27 mouse cellular contexts compared by ENCODE assay signal in the genomic region with DNA sequence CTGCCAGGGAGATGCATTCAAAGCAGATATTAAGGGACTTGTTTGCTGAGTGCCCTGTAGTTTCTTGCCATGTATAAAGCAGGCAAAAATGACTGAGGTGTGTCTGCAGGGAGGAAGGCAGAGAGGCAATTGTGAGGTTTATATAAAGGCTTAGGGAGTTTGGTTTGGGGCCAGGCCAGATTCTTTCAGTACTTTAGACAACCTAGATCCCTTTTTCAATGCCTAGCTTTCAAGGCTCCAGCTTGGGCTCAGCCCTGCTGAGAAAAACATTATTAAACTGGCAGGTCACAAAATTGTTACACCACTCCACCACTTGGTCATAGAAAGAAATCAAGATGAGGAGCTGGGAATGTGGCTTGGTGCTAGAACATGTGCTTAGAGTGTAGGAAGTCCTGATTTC. TPM values are rescaled to one million over a fixed set of nuclear protein-coding genes. Genes with fewer than 3 reads are reported as not detected.
A peak's percentile ranks its signal among the peaks of the same experiment; 100 is the strongest.
DNase-seq lines count a peak whose midpoint lies in the region; ATAC-seq lines count a peak whose summit lies in the region.
"Had no signal": no experiment of that assay in that cellular context is flagged by ENCODE, and none has a peak within 500 bp of the region (broad histone marks: within the 10 kb centered on the region; RNA-seq: fewer than 3 reads in every experiment).

No protein-coding gene starts in this region.

- no peak overlapping the region for H3K27ac ChIP-seq in embryonic facial prominence, embryonic 14.5 days (replicated peaks; ENCODE audit: low read depth, low read length)
- H3K27ac ChIP-seq in embryonic facial prominence, embryonic 10.5 days (replicated peaks), result no peak overlapping the region
- H3K27ac ChIP-seq in lung, embryonic 15.5 days, result peak overlapping the region; percentile 53
- H3K27ac ChIP-seq in stomach, embryonic 16.5 days (ENCODE audit: low read length), result peak overlapping the region; percentile 66; the same call in 1 of the 2 replicates
- H3K27ac ChIP-seq: embryonic facial prominence, embryonic 12.5 days; forebrain, embryonic 12.5 days; forebrain, embryonic 15.5 days; heart, embryonic 15.5 days; hindbrain, embryonic 10.5 days; hindbrain, embryonic 13.5 days had no signal

- no peak overlapping the region for H3K9ac ChIP-seq in embryonic facial prominence, embryonic 14.5 days (ENCODE audit: low read depth, low read length)
- no peak overlapping the region for H3K9ac ChIP-seq in lung, embryonic 15.5 days
- H3K9ac ChIP-seq in stomach, embryonic 16.5 days (ENCODE audit: low read length), result no peak overlapping the region
- H3K9ac ChIP-seq: embryonic facial prominence, embryonic 12.5 days; forebrain, embryonic 12.5 days; forebrain, embryonic 15.5 days; heart, embryonic 12.5 days; heart, embryonic 15.5 days; hindbrain, embryonic 13.5 days had no signal

- H3K4me3 ChIP-seq in embryonic facial prominence, embryonic 14.5 days (ENCODE audit: low read depth, low read length), result no peak overlapping the region
- H3K4me3 ChIP-seq in embryonic facial prominence, embryonic 10.5 days, result no peak overlapping the region
- no peak overlapping the region for H3K4me3 ChIP-seq in lung, embryonic 15.5 days
- H3K4me3 ChIP-seq in stomach, embryonic 16.5 days (replicated peaks; ENCODE audit: low read length), result no peak overlapping the region
- H3K4me3 ChIP-seq: embryonic facial prominence, embryonic 12.5 days; erythroblast, embryonic 14.5 days; forebrain, embryonic 12.5 days; forebrain, embryonic 15.5 days; heart, embryonic 12.5 days; heart, embryonic 15.5 days; hindbrain, embryonic 10.5 days; hindbrain, embryonic 13.5 days had no signal

- no peaks in the 10 kb centered on the region for H3K36me3 ChIP-seq in embryonic facial prominence, embryonic 14.5 days (ENCODE audit: control insufficient read depth, insufficient read depth, low read length)
- H3K36me3 ChIP-seq in embryonic facial prominence, embryonic 10.5 days (replicated peaks), result no peaks in the 10 kb centered on the region
- H3K36me3 ChIP-seq in lung, embryonic 15.5 days, result no peaks in the 10 kb centered on the region
- no peaks in the 10 kb centered on the region for H3K36me3 ChIP-seq in stomach, embryonic 16.5 days (ENCODE audit: control insufficient read depth, insufficient read depth, low read length)
- H3K36me3 ChIP-seq: embryonic facial prominence, embryonic 12.5 days; forebrain, embryonic 12.5 days; forebrain, embryonic 15.5 days; heart, embryonic 12.5 days; heart, embryonic 15.5 days; hindbrain, embryonic 10.5 days; hindbrain, embryonic 13.5 days had no signal

- H3K27me3 ChIP-seq in embryonic facial prominence, embryonic 14.5 days (replicated peaks; ENCODE audit: control insufficient read depth, insufficient read depth, low read length), result no peaks in the 10 kb centered on the region
- no peaks in the 10 kb centered on the region for H3K27me3 ChIP-seq in embryonic facial prominence, embryonic 10.5 days (replicated peaks; ENCODE audit: low read depth, poor library complexity, severe bottlenecking)
- no peaks in the 10 kb centered on the region for H3K27me3 ChIP-seq in lung, embryonic 15.5 days
- no peaks in the 10 kb centered on the region for H3K27me3 ChIP-seq in stomach, embryonic 16.5 days (ENCODE audit: control insufficient read depth, insufficient read depth, low read length)
- H3K27me3 ChIP-seq: embryonic facial prominence, embryonic 12.5 days; forebrain, embryonic 12.5 days; forebrain, embryonic 15.5 days; heart, embryonic 12.5 days; heart, embryonic 15.5 days; hindbrain, embryonic 13.5 days had no signal

- peak; percentile 44 for ATAC-seq in embryonic facial prominence, embryonic 14.5 days (ENCODE audit: low read depth)
- ATAC-seq in lung, embryonic 15.5 days (ENCODE audit: borderline replicate concordance, extremely low read depth, low FRiP score, low TSS enrichment), result peak; percentile 19; the same call in 1 of the 2 replicates
- peak; percentile 58; the same call in 1 of the 2 replicates for ATAC-seq in stomach, embryonic 16.5 days (ENCODE audit: insufficient read depth, low FRiP score)
- ATAC-seq: activated CD4-positive, CD25-positive, alpha-beta regulatory T cell, adult 4 months; forebrain, embryonic 15.5 days had no signal

- 0 out of 2 replicates have a peak, but pooled peaks cover 4% of the 10 kb centered on the region for H3K9me3 ChIP-seq in embryonic facial prominence, embryonic 14.5 days (ENCODE audit: control insufficient read depth, low read length)
- H3K9me3 ChIP-seq in embryonic facial prominence, embryonic 10.5 days, result 0 out of 2 replicates have a peak, but pooled peaks cover 9% of the 10 kb centered on the region
- H3K9me3 ChIP-seq in lung, embryonic 15.5 days, result peaks cover 3% of the 10 kb centered on the region; the same call in 1 of the 2 replicates
- peaks cover 5% of the 10 kb centered on the region; the same call in 1 of the 2 replicates for H3K9me3 ChIP-seq in stomach, embryonic 16.5 days (replicated peaks; ENCODE audit: control insufficient read depth, low read length)
- H3K9me3 ChIP-seq: forebrain, embryonic 15.5 days; heart, embryonic 15.5 days had no signal

- no peak overlapping the region for H3K4me2 ChIP-seq in embryonic facial prominence, embryonic 14.5 days (ENCODE audit: low read depth, low read length)
- no peak overlapping the region for H3K4me2 ChIP-seq in lung, embryonic 15.5 days
- no peak overlapping the region for H3K4me2 ChIP-seq in stomach, embryonic 16.5 days (ENCODE audit: low read depth, low read length)
- H3K4me2 ChIP-seq: embryonic facial prominence, embryonic 12.5 days; forebrain, embryonic 12.5 days; forebrain, embryonic 15.5 days; heart, embryonic 12.5 days; heart, embryonic 15.5 days; hindbrain, embryonic 13.5 days had no signal

- no peaks in the 10 kb centered on the region for H3K4me1 ChIP-seq in embryonic facial prominence, embryonic 14.5 days (ENCODE audit: control insufficient read depth, insufficient read depth, low read length)
- H3K4me1 ChIP-seq in embryonic facial prominence, embryonic 10.5 days, result peaks cover under 1% of the 10 kb centered on the region
- H3K4me1 ChIP-seq in lung, embryonic 15.5 days, result no peaks in the 10 kb centered on the region
- no peaks in the 10 kb centered on the region for H3K4me1 ChIP-seq in stomach, embryonic 16.5 days (ENCODE audit: control insufficient read depth, insufficient read depth, low read length)
- H3K4me1 ChIP-seq: forebrain, embryonic 12.5 days; forebrain, embryonic 15.5 days; heart, embryonic 12.5 days; heart, embryonic 15.5 days; hindbrain, embryonic 10.5 days; hindbrain, embryonic 13.5 days had no signal

- DNase-seq in embryonic facial prominence, embryonic 14.5 days (ENCODE audit: low spot score), result peak; percentile 49
- no peak for DNase-seq in embryonic facial prominence, embryonic 10.5 days (ENCODE audit: low spot score)
- no peak for DNase-seq in lung, postnatal 10 days
- peak; percentile 59 for DNase-seq in lung, postnatal 25 days (ENCODE audit: low spot score)
- DNase-seq in cerebellum, adult 9-11 months, result no peak
- no peak for DNase-seq in natural killer cell, adult 2 months (ENCODE audit: low spot score in 2 of 2)
- DNase-seq: adrenal gland, adult 8-10 months; adrenal gland, postnatal 25 days; cerebellum, adult 11-12 months; cerebellum, adult 8-10 months; cerebellum, postnatal 14 days; gastrocnemius, postnatal 25 days; heart, adult 18-20 months; heart, postnatal 10 days; heart, postnatal 36 days had no signal

RNA-seq across cellular contexts. Expression of gene Cyp2f2, which starts 9.4 kb away (rescaled TPM):
- polyA plus RNA-seq in embryonic facial prominence, embryonic 14.5 days (2014; fragmentation: Nextera tagmentation; extraction: Ambion mirVana), result 34.6 and 64.4 TPM in 2 replicates
- polyA plus RNA-seq in embryonic facial prominence, embryonic 10.5 days (2016; fragmentation: Nextera tagmentation; extraction: Ambion mirVana), result not detected in 2 replicates
- 42.3 and 50.3 TPM in 2 replicates for polyA plus RNA-seq in lung, embryonic 15.5 days (2015; fragmentation: Nextera tagmentation; extraction: Ambion mirVana)
- 137 and 195 TPM in 2 replicates for polyA plus RNA-seq in stomach, embryonic 16.5 days (2015; fragmentation: Nextera tagmentation; extraction: Ambion mirVana)
- polyA plus RNA-seq: activated CD4-positive, CD25-positive, alpha-beta regulatory T cell, adult 4 months; brain, embryonic 14.5 days; erythroblast, embryonic 14.5 days; forebrain, embryonic 12.5 days; forebrain, embryonic 15.5 days; heart, embryonic 12.5 days; hindbrain, embryonic 10.5 days had no signal

RNA-seq across cellular contexts. Expression of gene Cyp2t4, which starts 43.2 kb away (rescaled TPM):
- 0.26 and 1.0 TPM in 2 replicates for polyA plus RNA-seq in embryonic facial prominence, embryonic 14.5 days (2014; fragmentation: Nextera tagmentation; extraction: Ambion mirVana)
- 0.09 and 0.16 TPM in 2 replicates for polyA plus RNA-seq in embryonic facial prominence, embryonic 10.5 days (2016; fragmentation: Nextera tagmentation; extraction: Ambion mirVana)
- polyA plus RNA-seq in lung, embryonic 15.5 days (2015; fragmentation: Nextera tagmentation; extraction: Ambion mirVana), result 0.10 and 0.24 TPM in 2 replicates
- 0.18 and 0.31 TPM in 2 replicates for polyA plus RNA-seq in stomach, embryonic 16.5 days (2015; fragmentation: Nextera tagmentation; extraction: Ambion mirVana)
- polyA plus RNA-seq: brain, embryonic 14.5 days; erythroblast, embryonic 14.5 days; heart, embryonic 12.5 days; heart, embryonic 15.5 days; hindbrain, embryonic 10.5 days had no signal

RNA-seq across cellular contexts. Expression of gene Egln2, which starts 56.3 kb away (rescaled TPM):
- 41.1 and 47.1 TPM in 2 replicates for polyA plus RNA-seq in embryonic facial prominence, embryonic 14.5 days (2014; fragmentation: Nextera tagmentation; extraction: Ambion mirVana)
- polyA plus RNA-seq in embryonic facial prominence, embryonic 10.5 days (2016; fragmentation: Nextera tagmentation; extraction: Ambion mirVana), result 77.5 and 81.3 TPM in 2 replicates
- polyA plus RNA-seq in lung, embryonic 15.5 days (2015; fragmentation: Nextera tagmentation; extraction: Ambion mirVana), result 82.3 and 83.5 TPM in 2 replicates
- 55.8 and 56.3 TPM in 2 replicates for polyA plus RNA-seq in stomach, embryonic 16.5 days (2015; fragmentation: Nextera tagmentation; extraction: Ambion mirVana)

Comparison
In these comparisons a context has a peak if more than half of its experiments do, and no peak if none do; other contexts are left out.
1. DNase-seq: peak in embryonic facial prominence, embryonic 14.5 days (single experiment) and lung, postnatal 25 days (single experiment); none in embryonic facial prominence, embryonic 10.5 days (single experiment), lung, postnatal 10 days (single experiment), cerebellum, adult 9-11 months (single experiment) and natural killer cell, adult 2 months (0 of 2).
2. RNA of gene Cyp2f2, which starts 9.4 kb away (polyA plus RNA-seq): 137 to 195 TPM in stomach, embryonic 16.5 days, 34.6 to 64.4 TPM in embryonic facial prominence, embryonic 14.5 days and 42.3 to 50.3 TPM in lung, embryonic 15.5 days; not detected in embryonic facial prominence, embryonic 10.5 days; every median in the first group is over 10 times any median in the second.
3. H3K27ac ChIP-seq: peak in lung, embryonic 15.5 days (single experiment) and stomach, embryonic 16.5 days (single experiment); none in embryonic facial prominence, embryonic 14.5 days (single experiment) and embryonic facial prominence, embryonic 10.5 days (single experiment).
4. Peak in every context shown above with its lines, with median percentiles within 50 percentile points of each other: ATAC-seq.